Mouse (Mus musculus) small intestine, adult 10 weeks (tissue): ENCODE data around the gene Calm5. TPM values are rescaled to one million over a fixed set of nuclear protein-coding genes. Genes with fewer than 3 reads are reported as not detected.

Experiments used
- polyA plus RNA-seq: library from polyadenylated mRNA; stranded (reverse); fragments of 350-450 nt; fragmentation: Illumina TruSeq; extraction: RNeasy Lipid Tissue Mini Kit (QIAGEN cat#74804); gene quantifications from one replicate; pipeline ENCODE4 v1.2.3, GENCODE M21; 2014; ENCODE audit warnings: low replicate concordance

Calm5 gene
- not detected for polyA plus RNA-seq

DNA sequence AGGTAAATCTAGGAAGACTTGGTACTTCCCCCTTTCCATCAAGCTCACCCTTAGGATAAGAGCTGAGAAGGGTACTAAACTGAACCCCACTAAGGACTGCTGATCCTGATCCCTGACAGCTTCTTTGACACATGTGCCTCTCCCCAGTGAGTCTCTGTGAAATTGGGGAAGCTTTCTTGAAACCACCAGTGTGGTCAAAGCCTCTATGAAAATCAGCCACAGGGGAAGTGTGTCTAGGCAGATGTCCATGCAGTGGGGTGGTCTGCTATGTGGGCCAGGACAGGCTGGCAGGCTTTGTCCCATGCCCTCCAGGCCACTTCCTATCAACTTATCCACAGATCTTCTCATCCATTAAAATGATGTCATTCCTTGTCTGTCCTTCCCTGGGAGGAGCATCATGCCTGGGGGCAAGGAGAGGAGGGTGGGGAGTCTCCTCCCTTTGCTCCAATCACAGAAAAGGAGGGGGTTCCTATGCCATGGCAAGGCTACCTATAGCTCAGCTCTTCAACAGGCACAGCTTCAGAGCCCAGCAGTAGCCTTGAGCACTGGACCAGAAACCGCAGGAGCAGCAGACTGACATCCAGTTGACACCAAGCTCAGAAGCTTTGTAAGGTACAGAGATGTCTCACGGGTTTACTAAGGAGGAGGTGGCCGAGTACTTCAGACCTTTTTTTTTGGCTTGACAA is at the start of gene Calm5:
Gene Calm5, plus strand, starts transcription at position 526 of the 686 bp plus-strand sequence.

DNA sequence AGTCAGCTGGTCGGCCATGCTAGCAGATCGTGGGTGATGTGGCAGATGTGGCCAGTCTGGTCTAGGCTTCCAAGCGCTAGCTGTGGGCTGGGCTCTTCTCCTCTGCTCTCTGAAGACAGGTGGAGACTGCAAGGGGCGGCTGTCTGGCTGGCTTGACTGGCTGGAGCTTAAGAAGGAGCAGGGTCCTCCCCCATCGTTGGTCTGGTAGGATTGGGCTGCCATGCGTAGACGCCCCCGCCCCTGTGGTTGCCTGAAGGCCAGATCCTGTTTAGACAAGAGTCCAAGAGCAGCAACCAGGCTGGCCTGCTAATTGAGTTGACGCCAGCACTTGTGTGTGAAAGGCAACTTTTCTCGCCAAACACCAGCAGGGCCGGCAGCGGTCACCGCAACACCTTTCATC is 49.8 kb upstream of the Calm5 start, which contains the start of gene Calml3:
Gene Calml3, minus strand, starts transcription at position 131 of the 400 bp plus-strand sequence.

DNA sequence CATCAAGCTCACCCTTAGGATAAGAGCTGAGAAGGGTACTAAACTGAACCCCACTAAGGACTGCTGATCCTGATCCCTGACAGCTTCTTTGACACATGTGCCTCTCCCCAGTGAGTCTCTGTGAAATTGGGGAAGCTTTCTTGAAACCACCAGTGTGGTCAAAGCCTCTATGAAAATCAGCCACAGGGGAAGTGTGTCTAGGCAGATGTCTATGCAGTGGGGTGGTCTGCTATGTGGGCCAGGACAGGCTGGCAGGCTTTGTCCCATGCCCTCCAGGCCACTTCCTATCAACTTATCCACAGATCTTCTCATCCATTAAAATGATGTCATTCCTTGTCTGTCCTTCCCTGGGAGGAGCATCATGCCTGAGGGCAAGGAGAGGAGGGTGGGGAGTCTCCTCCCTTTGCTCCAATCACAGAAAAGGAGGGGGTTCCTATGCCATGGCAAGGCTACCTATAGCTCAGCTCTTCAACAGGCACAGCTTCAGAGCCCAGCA is 16.6 kb upstream of the Calm5 start, which contains the start of gene Calm4:
Gene Calm4, plus strand, starts transcription at position 446 of the 496 bp plus-strand sequence.

Other genes starting within 250 kb of the Calm5 start
- gene Fam208b, start 243.1 kb upstream of the Calm5 start, polyA plus RNA-seq = 57.3 TPM
- 38.7 TPM for gene Asb13, start 220.1 kb upstream of the Calm5 start, polyA plus RNA-seq
- not detected for gene Calml3, start 49.9 kb upstream of the Calm5 start, polyA plus RNA-seq
- gene Calm4, start 16.4 kb upstream of the Calm5 start, polyA plus RNA-seq = not detected
- 648 TPM for gene Net1, start 64.0 kb downstream of the Calm5 start, polyA plus RNA-seq
- gene Tubal3, start 64.1 kb downstream of the Calm5 start, polyA plus RNA-seq = 104 TPM
- gene Ucn3, start 91.2 kb downstream of the Calm5 start, polyA plus RNA-seq = not detected
- gene Akr1c14, start 194.8 kb downstream of the Calm5 start, polyA plus RNA-seq = 213 TPM